Mouse (Mus musculus) thymus, adult 2 months (tissue): ENCODE data around the gene Ehhadh. TPM values are rescaled to one million over a fixed set of nuclear protein-coding genes. Genes with fewer than 3 reads are reported as not detected.

Source experiments
- DNase-seq: peaks from one replicate; pipeline ENCODE4 v3.0.0; 2021
- H3K27ac ChIP-seq: fragments of 200-500 bp; 2 replicates; pipeline ENCODE4 v1.5.1; 2012; ENCODE audit warnings: low read length, control low read depth; ENCODE audit not compliant: control insufficient read depth, insufficient read depth
- H3K27me3 ChIP-seq: fragments of 200-500 bp; 2 replicates; pipeline ENCODE4 v1.6.1; 2012; ENCODE audit warnings: mild to moderate bottlenecking, low read length, moderate library complexity, mixed read lengths; ENCODE audit not compliant: control insufficient read depth, insufficient read depth
- H3K36me3 ChIP-seq: fragments of 200-500 bp; 2 replicates; pipeline ENCODE4 v1.6.1; 2012; ENCODE audit warnings: mild to moderate bottlenecking, low read length, moderate library complexity; ENCODE audit not compliant: control insufficient read depth, insufficient read depth
- H3K4me1 ChIP-seq: fragments of 200-500 bp; replicated peaks from 2 replicates; pipeline ENCODE4 v1.6.1; 2012; ENCODE audit warnings: low read length; ENCODE audit not compliant: control insufficient read depth, insufficient read depth
- H3K4me3 ChIP-seq: fragments of 200-500 bp; 2 replicates; pipeline ENCODE4 v1.5.1; 2012; ENCODE audit warnings: mild to moderate bottlenecking, low read length, control low read depth, moderate library complexity; ENCODE audit not compliant: control insufficient read depth, insufficient read depth
- CTCF ChIP-seq: fragments of 200-500 bp; IDR thresholded peaks from 2 replicates; pipeline ENCODE4 v1.5.1; 2012; ENCODE audit warnings: mild to moderate bottlenecking, control low read depth, low read length, moderate library complexity, borderline replicate concordance; ENCODE audit not compliant: control insufficient read depth, poor library complexity, insufficient read depth; ENCODE audit errors: extremely low read depth
- POLR2A ChIP-seq: fragments of 200-500 bp; IDR thresholded peaks from 2 replicates; pipeline ENCODE4 v1.6.1; 2012; ENCODE audit warnings: mild to moderate bottlenecking, low read length, control low read depth, moderate library complexity; ENCODE audit not compliant: control insufficient read depth, poor library complexity, insufficient read depth; ENCODE audit errors: extremely low read depth
- WGBS: fragments of 180-500 bp; shearing (Covaris S2); methylation state at CpG from one replicate; pipeline ENCODE4 v1.1.7; 2018; 5-methylcytosine and 5-hydroxymethylcytosine counted together
- polyA plus RNA-seq: library from polyadenylated mRNA; depleted of rRNA; stranded (reverse); fragments of >200 nt; gene quantifications from 2 replicates; pipeline ENCODE4 v1.2.3, GENCODE M21; 2012

The Ehhadh gene
- polyA plus RNA-seq, 1 experiment: 8.0 TPM

GRCm38 (mm10) chr16:21831764-21832163, 44.2 kb upstream of the Ehhadh start:
- TF ChIP-seq POLR2A: no peak
- TF ChIP-seq CTCF: no peak
- DNase-seq: no peak
- Histone ChIP-seq H3K36me3 (no peaks in the 10 kb centered on the region), H3K27me3 (no peaks in the 10 kb centered on the region), H3K4me3 (no peak overlapping the region), H3K4me1 (peaks cover 48% of the 10 kb centered on the region), H3K27ac (no peak overlapping the region)
- 31% methylated on average over 5 of the region's 5 CpGs for WGBS

GRCm38 (mm10) chr16:21830784-21831183, 43.2 kb upstream of the Ehhadh start:
- Histone ChIP-seq H3K36me3 (no peaks in the 10 kb centered on the region), H3K27me3 (no peaks in the 10 kb centered on the region), H3K4me3 (no peak overlapping the region), H3K27ac (no peak overlapping the region), H3K4me1 (peaks cover 45% of the 10 kb centered on the region)
- DNase-seq: no peak
- TF ChIP-seq POLR2A (no peak), CTCF (no peak)
- 84% methylated on average over 6 of the region's 6 CpGs for WGBS

- TF ChIP-seq CTCF (no peak), POLR2A (no peak)
- H3K27ac ChIP-seq: no peak overlapping the region
- no peaks in the 10 kb centered on the region for H3K27me3 ChIP-seq
- H3K4me3 ChIP-seq: no peak overlapping the region
- H3K36me3 ChIP-seq: no peaks in the 10 kb centered on the region
- WGBS: 3% methylated on average over 5 of the region's 5 CpGs
- H3K4me1 ChIP-seq: peaks cover 38% of the 10 kb centered on the region
- DNase-seq: peak; percentile 11
Measured at GRCm38 (mm10) chr16:21829711-21830110, 42.1 kb upstream of the Ehhadh start.

- WGBS: 48% methylated on average over 4 of the region's 4 CpGs
- Histone ChIP-seq H3K27me3 (no peaks in the 10 kb centered on the region), H3K4me3 (no peak overlapping the region), H3K27ac (no peak overlapping the region), H3K4me1 (peaks cover 29% of the 10 kb centered on the region), H3K36me3 (no peaks in the 10 kb centered on the region)
- no peak for TF ChIP-seq POLR2A
- no peak for TF ChIP-seq CTCF
- DNase-seq: no peak
Measured at GRCm38 (mm10) chr16:21827581-21827980, 40.0 kb upstream of the Ehhadh start.

GRCm38 (mm10) chr16:21827153-21827552, 39.5 kb upstream of the Ehhadh start:
- Histone ChIP-seq H3K4me1 (peaks cover 25% of the 10 kb centered on the region), H3K36me3 (no peaks in the 10 kb centered on the region), H3K27me3 (no peaks in the 10 kb centered on the region), H3K4me3 (no peak overlapping the region), H3K27ac (no peak overlapping the region)
- WGBS: 23% methylated on average over 4 of the region's 4 CpGs
- DNase-seq: no peak
- TF ChIP-seq POLR2A (no peak), CTCF (no peak)

- WGBS: 89% methylated on average over 9 of the region's 9 CpGs
- peak overlapping the region; percentile 12; the same call in 1 of the 2 replicates for H3K27ac ChIP-seq
- no peak for DNase-seq
Measured at GRCm38 (mm10) chr16:21825612-21826031, 38.0 kb upstream of the Ehhadh start.

GRCm38 (mm10) chr16:21818629-21819028, 31.0 kb upstream of the Ehhadh start:
- WGBS: 83% methylated on average over 8 of the region's 8 CpGs
- DNase-seq: no peak
- TF ChIP-seq POLR2A: no peak
- TF ChIP-seq CTCF: no peak

More at GRCm38 (mm10) chr16:21825612-21826031, 38.0 kb upstream of the Ehhadh start:
- TF ChIP-seq POLR2A: no peak
- TF ChIP-seq CTCF: no peak
- Histone ChIP-seq H3K36me3 (no peaks in the 10 kb centered on the region), H3K27me3 (no peaks in the 10 kb centered on the region), H3K4me3 (no peak overlapping the region), H3K4me1 (peaks cover 20% of the 10 kb centered on the region)

More at GRCm38 (mm10) chr16:21818629-21819028, 31.0 kb upstream of the Ehhadh start:
- H3K27me3 ChIP-seq: no peaks in the 10 kb centered on the region
- no peak overlapping the region for H3K27ac ChIP-seq
- H3K4me3 ChIP-seq: no peak overlapping the region
- peaks cover 7% of the 10 kb centered on the region for H3K4me1 ChIP-seq
- no peaks in the 10 kb centered on the region for H3K36me3 ChIP-seq
